Mouse (Mus musculus): ENCODE measurements around the gene Itch.

DNA sequence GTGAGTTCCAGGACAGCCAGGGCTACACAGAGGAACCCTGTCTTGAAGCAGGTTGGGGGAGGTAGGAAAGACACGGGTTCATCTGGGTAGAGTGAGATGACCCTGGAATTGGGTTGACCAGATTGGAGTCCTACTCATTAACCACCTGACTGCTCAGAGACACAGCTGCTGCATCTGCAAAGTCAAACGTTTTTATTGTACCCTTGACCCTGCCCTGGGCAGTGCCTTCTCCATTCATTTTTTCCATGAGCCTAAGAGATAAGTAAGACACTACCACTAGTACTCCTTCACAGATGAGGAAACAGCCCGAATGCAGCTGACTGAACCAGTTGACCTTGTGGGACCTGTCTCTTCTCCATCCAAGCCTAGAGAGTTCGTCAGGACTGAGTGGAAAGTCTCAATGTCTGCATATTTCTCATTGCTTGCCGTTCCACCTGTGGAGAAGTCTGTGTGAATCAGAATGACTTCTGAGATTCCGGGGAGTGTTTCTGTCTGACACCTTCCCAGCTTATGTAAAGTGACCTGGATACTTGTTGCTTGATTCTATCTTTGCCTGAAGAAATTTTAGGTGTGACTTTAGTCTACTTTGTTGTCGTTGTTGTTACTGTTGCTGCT lies 18.0 kb upstream of the Itch start:
- TF ChIP-seq CTCF (IDR thresholded peaks at IDR 0.05; ENCODE audit: insufficient read depth, low read depth, low read length): no peak
- TF ChIP-seq POLR2A (IDR thresholded peaks at IDR 0.05; ENCODE audit: insufficient read depth, low read depth, low read length): no peak

Data from olfactory bulb, adult 2 months (tissue).